Mouse (Mus musculus) olfactory bulb, adult 2 months (tissue): ENCODE data around the gene Gas6.

Source experiments
- CTCF ChIP-seq: fragments of 200-500 bp; IDR thresholded peaks from 2 replicates; pipeline ENCODE4 v1.5.1; 2012; ENCODE audit warnings: low read depth, mild to moderate bottlenecking, low read length, moderate library complexity; ENCODE audit not compliant: insufficient read depth
- POLR2A ChIP-seq: fragments of 200-500 bp; IDR thresholded peaks from 2 replicates; pipeline ENCODE4 v1.6.1; 2012; ENCODE audit warnings: mild to moderate bottlenecking, low read depth, low read length, moderate library complexity; ENCODE audit not compliant: insufficient read depth

DNA sequence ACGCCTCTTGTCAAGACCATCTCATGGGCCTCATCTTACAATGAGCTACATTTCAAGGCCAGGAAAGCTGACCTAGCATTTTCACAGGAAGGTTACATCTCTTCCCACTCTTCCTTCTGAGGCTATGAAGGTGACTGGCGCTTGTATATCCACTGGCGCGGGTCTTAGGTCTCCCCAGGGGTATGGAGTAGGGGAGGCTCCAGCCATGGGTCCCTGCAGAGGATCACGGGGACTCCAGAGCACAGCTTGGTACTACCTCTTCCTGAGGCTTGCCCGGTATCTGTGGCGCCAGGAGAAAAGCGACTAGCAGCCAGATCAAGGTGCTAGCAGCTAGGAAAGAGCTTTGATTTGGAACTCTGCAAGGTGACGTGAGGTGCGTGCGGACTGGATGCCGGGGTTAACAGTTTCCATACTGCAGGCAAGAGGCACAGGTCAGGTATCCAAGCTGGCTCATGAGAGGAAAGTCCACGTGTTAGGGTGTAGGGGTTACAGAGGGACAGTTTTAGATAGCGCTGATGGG, 2.7 kb downstream of the Gas6 start:
- TF ChIP-seq CTCF (no peak), POLR2A (no peak)
